Mouse (Mus musculus): ENCODE measurements at regions not wholly inside any gene's neighbourhood (a gene's known extent, or its start where the extent isn't known, plus 50 kb on each side); places are given as distances from the start of the nearest gene placed in this dataset.
A peak's percentile ranks its signal among the peaks of the same experiment; 100 is the strongest.

GRCm38 (mm10) chr15:86781160-86781559, 566.9 kb downstream of the Tbc1d22a start:
- H3K4me3 ChIP-seq (replicated peaks; ENCODE audit: insufficient read depth, low read depth, low read length): no peak overlapping the region
- no peaks in the 10 kb centered on the region for H3K4me1 ChIP-seq (ENCODE audit: control insufficient read depth, insufficient read depth, low read length)
- TF ChIP-seq POLR2A (IDR thresholded peaks at IDR 0.05; ENCODE audit: borderline replicate concordance, insufficient read depth, low read length) (no peak), CTCF (IDR thresholded peaks at IDR 0.05; ENCODE audit: borderline replicate concordance, insufficient read depth, low read depth, low read length) (no peak)
- H3K27ac ChIP-seq (ENCODE audit: insufficient read depth, low read length): no peak overlapping the region
- DNase-seq: no peak
- H3K27me3 ChIP-seq (ENCODE audit: control insufficient read depth, insufficient read depth, low read length): no peaks in the 10 kb centered on the region; the same call in 1 of the 2 replicates
- WGBS: 92% methylated on average over 11 of the region's 11 CpGs

DNA sequence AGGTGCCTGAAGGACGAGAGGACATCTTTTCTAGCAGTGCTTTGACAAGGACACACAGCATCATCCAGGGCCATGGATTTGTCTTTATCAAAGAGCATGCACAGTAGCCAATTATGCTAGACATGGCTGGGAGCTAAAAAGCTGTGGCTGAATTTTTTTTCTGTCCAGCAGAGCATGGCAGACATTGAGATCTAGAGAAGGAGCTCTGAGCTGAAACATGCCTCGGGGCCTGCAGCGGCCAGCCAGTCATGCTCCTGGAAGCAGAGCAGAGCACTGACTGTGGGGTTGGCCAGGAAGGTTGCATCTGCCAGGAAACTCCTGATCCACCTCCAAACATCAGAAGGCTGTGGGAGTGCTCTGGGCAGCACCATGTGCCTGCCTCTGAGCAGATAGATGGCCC, 580.5 kb downstream of the Tbc1d22a start:
- TF ChIP-seq CTCF (IDR thresholded peaks at IDR 0.05; ENCODE audit: borderline replicate concordance, insufficient read depth, low read depth, low read length) (no peak), POLR2A (IDR thresholded peaks at IDR 0.05; ENCODE audit: borderline replicate concordance, insufficient read depth, low read length) (no peak)
- H3K27ac ChIP-seq (ENCODE audit: insufficient read depth, low read length): no peak overlapping the region
- H3K4me3 ChIP-seq (replicated peaks; ENCODE audit: insufficient read depth, low read depth, low read length): no peak overlapping the region
- no peaks in the 10 kb centered on the region for H3K27me3 ChIP-seq (ENCODE audit: control insufficient read depth, insufficient read depth, low read length)
- peaks cover 16% of the 10 kb centered on the region for H3K4me1 ChIP-seq (ENCODE audit: control insufficient read depth, insufficient read depth, low read length)
- DNase-seq: no peak
- 85% methylated on average over 3 of the region's 3 CpGs for WGBS

- Histone ChIP-seq H3K4me3 (replicated peaks; ENCODE audit: insufficient read depth, low read depth, low read length) (no peak overlapping the region), H3K4me1 (ENCODE audit: control insufficient read depth, insufficient read depth, low read length) (peaks cover 22% of the 10 kb centered on the region), H3K27ac (ENCODE audit: insufficient read depth, low read length) (no peak overlapping the region), H3K27me3 (ENCODE audit: control insufficient read depth, insufficient read depth, low read length) (no peaks in the 10 kb centered on the region)
- DNase-seq: peak; percentile 51 to 55
- TF ChIP-seq POLR2A (IDR thresholded peaks at IDR 0.05; ENCODE audit: borderline replicate concordance, insufficient read depth, low read length): no peak
- no peak for TF ChIP-seq CTCF (IDR thresholded peaks at IDR 0.05; ENCODE audit: borderline replicate concordance, insufficient read depth, low read depth, low read length)
- 74% methylated on average over 9 of the region's 9 CpGs for WGBS
These were observed 584.4 kb downstream of the Tbc1d22a start for GRCm38 (mm10) chr15:86798474-86799178.

GRCm38 (mm10) chr15:86807296-86808080, 593.2 kb downstream of the Tbc1d22a start:
- Histone ChIP-seq H3K27ac (ENCODE audit: insufficient read depth, low read length) (no peak overlapping the region), H3K4me1 (ENCODE audit: control insufficient read depth, insufficient read depth, low read length) (peaks cover 19% of the 10 kb centered on the region), H3K27me3 (ENCODE audit: control insufficient read depth, insufficient read depth, low read length) (no peaks in the 10 kb centered on the region), H3K4me3 (replicated peaks; ENCODE audit: insufficient read depth, low read depth, low read length) (no peak overlapping the region)
- TF ChIP-seq CTCF (IDR thresholded peaks at IDR 0.05; ENCODE audit: borderline replicate concordance, insufficient read depth, low read depth, low read length): no peak
- no peak for TF ChIP-seq POLR2A (IDR thresholded peaks at IDR 0.05; ENCODE audit: borderline replicate concordance, insufficient read depth, low read length)
- WGBS: 11% methylated on average over 13 of the region's 13 CpGs
- DNase-seq: peak; percentile 72 to 74

- Histone ChIP-seq H3K4me1 (ENCODE audit: control insufficient read depth, insufficient read depth, low read length) (peaks cover 18% of the 10 kb centered on the region), H3K27me3 (ENCODE audit: control insufficient read depth, insufficient read depth, low read length) (no peaks in the 10 kb centered on the region), H3K4me3 (replicated peaks; ENCODE audit: insufficient read depth, low read depth, low read length) (no peak overlapping the region), H3K27ac (ENCODE audit: insufficient read depth, low read length) (no peak overlapping the region)
- DNase-seq: no peak
- 90% methylated on average over 2 of the region's 2 CpGs for WGBS
- TF ChIP-seq POLR2A (IDR thresholded peaks at IDR 0.05; ENCODE audit: borderline replicate concordance, insufficient read depth, low read length): no peak
- no peak for TF ChIP-seq CTCF (IDR thresholded peaks at IDR 0.05; ENCODE audit: borderline replicate concordance, insufficient read depth, low read depth, low read length)
These were observed 597.6 kb downstream of the Tbc1d22a start for GRCm38 (mm10) chr15:86811821-86812220.

DNA sequence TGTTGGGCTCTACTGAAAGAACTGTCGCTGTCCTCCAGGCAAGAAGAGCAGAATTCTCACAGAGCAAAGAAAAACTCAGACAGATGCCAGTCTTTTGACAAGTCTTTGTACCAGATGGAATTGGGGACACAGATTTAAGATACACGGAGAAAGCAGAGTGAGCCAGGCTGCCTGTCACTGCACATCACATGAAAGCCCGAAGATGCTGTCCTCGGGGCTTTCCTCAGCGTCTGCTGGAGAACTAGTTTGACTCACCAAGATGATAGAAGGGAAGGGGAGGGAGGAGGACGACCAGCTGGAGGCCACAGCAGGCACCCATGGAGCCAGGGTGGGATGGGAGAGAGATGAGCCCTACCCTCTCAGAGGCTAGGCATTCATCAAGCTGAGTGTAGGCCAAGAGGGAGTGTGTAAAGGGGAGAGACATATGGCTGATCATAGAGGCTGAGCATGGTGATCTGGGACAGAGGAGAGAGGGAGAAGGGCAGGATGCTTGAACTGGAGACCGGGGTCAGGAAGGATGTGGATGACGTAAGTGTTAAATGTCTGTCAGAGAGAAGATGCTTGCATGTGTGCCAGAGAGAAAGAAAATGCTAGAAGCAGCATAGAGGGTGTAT, 600.7 kb downstream of the Tbc1d22a start:
- no peak for DNase-seq
- Histone ChIP-seq H3K4me3 (replicated peaks; ENCODE audit: insufficient read depth, low read depth, low read length) (no peak overlapping the region), H3K27ac (ENCODE audit: insufficient read depth, low read length) (no peak overlapping the region), H3K27me3 (ENCODE audit: control insufficient read depth, insufficient read depth, low read length) (no peaks in the 10 kb centered on the region), H3K4me1 (ENCODE audit: control insufficient read depth, insufficient read depth, low read length) (no peaks in the 10 kb centered on the region; the same call in 1 of the 2 replicates)
- TF ChIP-seq CTCF (IDR thresholded peaks at IDR 0.05; ENCODE audit: borderline replicate concordance, insufficient read depth, low read depth, low read length) (no peak), POLR2A (IDR thresholded peaks at IDR 0.05; ENCODE audit: borderline replicate concordance, insufficient read depth, low read length) (no peak)
- 69% methylated on average over 8 of the region's 8 CpGs for WGBS

- no peak overlapping the region for H3K27ac ChIP-seq (ENCODE audit: insufficient read depth, low read length)
- no peak overlapping the region for H3K4me3 ChIP-seq (replicated peaks; ENCODE audit: insufficient read depth, low read depth, low read length)
- no peak for DNase-seq
- no peaks in the 10 kb centered on the region for H3K27me3 ChIP-seq (ENCODE audit: control insufficient read depth, insufficient read depth, low read length)
- WGBS: 65% methylated on average over 6 of the region's 6 CpGs
- no peak for TF ChIP-seq POLR2A (IDR thresholded peaks at IDR 0.05; ENCODE audit: borderline replicate concordance, insufficient read depth, low read length)
- TF ChIP-seq CTCF (IDR thresholded peaks at IDR 0.05; ENCODE audit: borderline replicate concordance, insufficient read depth, low read depth, low read length): no peak
- H3K4me1 ChIP-seq (ENCODE audit: control insufficient read depth, insufficient read depth, low read length): no peaks in the 10 kb centered on the region
These were observed 621.7 kb downstream of the Tbc1d22a start for GRCm38 (mm10) chr15:86835996-86836395.

Data from cerebellum, adult 2 months (tissue).